Mouse (Mus musculus) cortical plate, adult 2 months (tissue): ENCODE results near the gene Rps6ka2. TPM values are rescaled to one million over a fixed set of nuclear protein-coding genes. Genes with fewer than 3 reads are reported as not detected.
"Not testable (repeated sequence)": the region's sequence is repeated elsewhere in the genome, so short reads cannot be mapped to it uniquely, and the experiment has no call there.

Experiments used
- H3K27ac ChIP-seq: fragments of 200-500 bp; 2 replicates; pipeline ENCODE4 v1.5.1; 2012; ENCODE audit warnings: low read length, control low read depth, inconsistent platforms; ENCODE audit not compliant: insufficient read depth
- H3K4me1 ChIP-seq: fragments of 200-500 bp; 2 replicates; pipeline ENCODE4 v1.6.1; 2011; ENCODE audit warnings: low read length; ENCODE audit not compliant: control insufficient read depth, insufficient read depth
- H3K4me3 ChIP-seq: fragments of 200-500 bp; 2 replicates; pipeline ENCODE4 v1.5.1; 2011; ENCODE audit warnings: mild to moderate bottlenecking, low read length, control low read depth; ENCODE audit not compliant: insufficient read depth
- CTCF ChIP-seq: fragments of 200-500 bp; IDR thresholded peaks from 2 replicates; pipeline ENCODE4 v1.5.1; 2011; ENCODE audit warnings: mild to moderate bottlenecking, control low read depth, low read length; ENCODE audit not compliant: insufficient read depth; ENCODE audit errors: extremely low read depth
- POLR2A ChIP-seq: fragments of 200-500 bp; IDR thresholded peaks from 2 replicates; pipeline ENCODE4 v1.6.1; 2011; ENCODE audit warnings: mild to moderate bottlenecking, low read length, control low read depth; ENCODE audit not compliant: insufficient read depth; ENCODE audit errors: extremely low read depth
- polyA plus RNA-seq: library from polyadenylated mRNA; depleted of rRNA; stranded (reverse); fragments of >200 nt; gene quantifications from 2 replicates; pipeline ENCODE4 v1.2.3, GENCODE M21; 2012

Rps6ka2 gene
- polyA plus RNA-seq, 1 experiment = 48.3 TPM

GRCm38 (mm10) chr17:7284297-7284910, 114.5 kb downstream of the Rps6ka2 start:
- no peak overlapping the region for H3K27ac ChIP-seq
- no peak overlapping the region for H3K4me3 ChIP-seq
- no peak for TF ChIP-seq POLR2A
- no peak for TF ChIP-seq CTCF
- peaks cover 5% of the 10 kb centered on the region for H3K4me1 ChIP-seq

GRCm38 (mm10) chr17:7285292-7285691, 115.4 kb downstream of the Rps6ka2 start:
- TF ChIP-seq POLR2A = no peak
- no peak for TF ChIP-seq CTCF
- H3K27ac ChIP-seq = no peak overlapping the region

DNA sequence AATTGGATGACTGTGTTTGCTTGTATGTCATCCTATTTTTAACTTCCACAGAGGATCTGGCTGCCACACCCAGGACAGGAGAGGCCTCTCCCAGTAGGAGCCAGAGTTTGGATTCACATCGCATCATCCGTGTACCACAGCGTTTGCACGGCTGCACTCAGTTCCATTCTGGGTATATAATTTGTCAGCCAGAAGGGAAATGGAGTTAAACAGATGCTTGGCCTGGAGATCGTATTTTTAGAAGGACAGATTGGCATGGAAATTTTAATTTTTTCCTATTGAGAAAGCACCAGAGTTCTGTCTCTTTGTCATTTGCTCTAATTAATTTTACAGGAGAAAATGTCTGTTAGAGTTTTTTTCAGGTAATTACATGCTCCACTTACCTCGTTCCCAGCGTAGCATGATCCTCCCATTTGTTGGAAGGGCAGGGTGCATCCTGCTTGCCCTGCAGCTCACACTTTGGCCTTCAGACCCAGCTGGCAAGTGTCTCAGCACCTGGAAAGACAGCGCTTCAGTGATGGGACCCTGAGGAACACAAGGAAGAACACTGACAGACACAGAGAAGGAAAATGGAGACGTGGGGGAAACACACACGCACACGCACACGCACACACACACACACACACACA, 116.6 kb downstream of the Rps6ka2 start:
- Histone ChIP-seq H3K27ac (no peak overlapping the region), H3K4me1 (peaks cover 5% of the 10 kb centered on the region), H3K4me3 (no peak overlapping the region)
- no peak for TF ChIP-seq CTCF
- TF ChIP-seq POLR2A = no peak

More at GRCm38 (mm10) chr17:7285292-7285691, 115.4 kb downstream of the Rps6ka2 start:
- H3K4me1 ChIP-seq = peaks cover 5% of the 10 kb centered on the region
- no peak overlapping the region for H3K4me3 ChIP-seq

- no peak overlapping the region for H3K4me3 ChIP-seq
- TF ChIP-seq CTCF (no peak), POLR2A (no peak)
- H3K4me1 ChIP-seq = no peaks in the 10 kb centered on the region
- no peak overlapping the region for H3K27ac ChIP-seq
Observed at GRCm38 (mm10) chr17:7292012-7292684, 122.2 kb downstream of the Rps6ka2 start.

DNA sequence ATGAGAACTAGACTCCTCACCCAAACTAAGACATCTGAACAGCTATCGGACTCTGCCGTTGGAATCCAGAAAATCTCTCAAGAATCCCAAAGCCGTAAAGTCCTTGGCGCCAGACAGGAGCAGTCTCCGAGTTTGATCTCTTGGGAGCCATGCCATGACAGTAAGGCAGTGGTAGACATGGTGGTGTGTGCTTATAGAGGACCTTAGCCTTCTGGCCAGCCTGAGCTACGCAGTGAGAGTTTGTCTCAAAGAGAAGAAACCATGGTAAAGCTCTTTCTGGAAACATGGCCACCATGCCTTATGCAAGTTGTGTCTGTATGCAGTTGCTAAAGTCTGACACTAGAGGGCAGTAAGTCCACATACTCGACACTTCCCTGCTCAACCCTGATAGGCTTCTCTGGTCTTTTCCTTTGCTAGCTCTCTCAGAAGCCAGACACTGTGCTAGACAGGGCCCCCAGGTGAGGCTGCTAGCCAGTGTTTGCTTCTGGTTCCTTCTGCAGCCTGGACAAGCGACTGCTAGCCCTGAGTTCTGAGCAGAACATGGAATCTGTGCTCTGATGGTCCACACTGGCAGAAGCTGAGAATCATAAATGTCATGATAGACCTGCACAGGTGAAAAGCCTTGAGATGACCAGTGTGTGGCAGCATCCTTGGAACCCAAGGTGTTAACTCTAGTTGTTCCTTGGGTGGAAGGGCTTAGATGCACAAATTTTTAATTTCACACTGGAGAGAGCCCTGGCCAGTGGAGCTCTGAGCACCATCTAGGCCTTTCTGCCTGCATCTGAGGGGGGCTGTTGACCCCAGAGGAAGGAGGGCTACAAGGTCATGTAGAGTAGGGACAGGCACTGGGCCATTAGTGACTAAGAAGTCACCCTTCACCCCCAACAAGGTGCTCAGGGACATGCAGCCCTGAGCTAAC, 136.6 kb downstream of the Rps6ka2 start:
- H3K27ac ChIP-seq, H3K4me3 ChIP-seq, H3K4me1 ChIP-seq: not testable (repeated sequence)
- TF ChIP-seq CTCF = peak; percentile 41

- H3K27ac ChIP-seq, H3K4me1 ChIP-seq, H3K4me3 ChIP-seq: not testable (repeated sequence)
Observed at GRCm38 (mm10) chr17:7315693-7316382, 145.9 kb downstream of the Rps6ka2 start.

GRCm38 (mm10) chr17:7319789-7320188, 149.9 kb downstream of the Rps6ka2 start:
- H3K4me3 ChIP-seq, H3K27ac ChIP-seq, H3K4me1 ChIP-seq: not testable (repeated sequence)

DNA sequence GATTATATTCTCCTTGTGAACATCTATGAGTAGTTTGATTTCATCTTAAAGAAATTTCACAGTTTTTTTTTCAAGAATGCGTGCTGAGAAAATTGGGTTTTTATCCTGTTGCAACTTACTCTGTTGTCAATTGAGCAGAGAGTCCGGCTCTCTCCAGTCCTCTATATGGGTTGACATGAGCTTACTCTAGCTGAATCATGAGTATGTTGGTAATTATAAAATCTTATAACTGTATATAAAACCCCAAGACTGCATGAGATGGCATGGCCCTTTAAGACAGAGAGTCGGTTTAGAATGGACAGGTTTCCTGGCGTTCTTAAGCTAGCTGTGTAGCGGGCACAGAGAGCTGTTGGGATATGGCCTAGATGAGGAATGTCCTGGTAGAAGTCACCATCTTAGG, 154.4 kb downstream of the Rps6ka2 start, which contains the start of gene Tcp10a:
TSS of gene Tcp10a (plus strand) at position 301 of the 400 bp plus-strand sequence.
- H3K27ac ChIP-seq, H3K4me1 ChIP-seq, H3K4me3 ChIP-seq: not testable (repeated sequence)

DNA sequence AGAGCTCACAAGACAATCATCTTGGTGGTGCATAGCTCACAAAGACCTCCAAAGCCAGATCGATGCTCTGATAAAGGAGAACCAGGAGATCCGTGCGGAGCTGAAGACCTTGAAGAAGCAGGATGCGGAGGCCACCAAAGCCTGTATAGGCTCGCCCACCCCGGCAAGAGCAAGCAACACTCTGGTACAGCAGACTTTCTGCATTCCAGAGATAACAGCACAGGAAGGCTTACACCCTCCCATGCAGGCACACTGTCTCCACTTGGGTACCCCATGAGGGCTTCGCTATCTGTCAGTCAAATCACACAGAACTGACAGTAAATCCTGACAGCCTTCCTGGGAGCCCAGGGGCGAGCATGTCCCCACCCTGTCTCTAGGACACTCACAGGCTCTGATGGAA, 156.5 kb downstream of the Rps6ka2 start:
- not testable (repeated sequence) for H3K27ac ChIP-seq, H3K4me3 ChIP-seq, H3K4me1 ChIP-seq

DNA sequence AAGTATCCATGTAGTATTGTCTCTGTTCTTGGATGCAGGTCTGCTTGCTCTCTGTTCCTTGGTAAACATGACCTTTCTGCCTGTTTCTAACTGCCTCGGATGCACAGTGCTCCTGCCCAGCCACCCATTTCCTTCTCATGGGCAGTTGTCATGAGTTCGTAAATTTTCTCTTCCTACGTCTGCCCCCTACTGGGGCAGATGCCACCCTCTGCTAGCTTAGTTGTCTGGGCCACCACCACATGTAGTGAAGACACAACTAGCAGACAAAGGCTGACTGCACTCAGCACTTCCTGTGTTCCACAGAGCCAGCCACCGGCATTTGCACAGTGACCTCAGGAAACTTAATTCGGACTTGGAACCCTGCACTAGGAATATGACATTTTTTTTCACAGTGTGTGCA, 162.8 kb downstream of the Rps6ka2 start:
- not testable (repeated sequence) for H3K27ac ChIP-seq, H3K4me1 ChIP-seq, H3K4me3 ChIP-seq

DNA sequence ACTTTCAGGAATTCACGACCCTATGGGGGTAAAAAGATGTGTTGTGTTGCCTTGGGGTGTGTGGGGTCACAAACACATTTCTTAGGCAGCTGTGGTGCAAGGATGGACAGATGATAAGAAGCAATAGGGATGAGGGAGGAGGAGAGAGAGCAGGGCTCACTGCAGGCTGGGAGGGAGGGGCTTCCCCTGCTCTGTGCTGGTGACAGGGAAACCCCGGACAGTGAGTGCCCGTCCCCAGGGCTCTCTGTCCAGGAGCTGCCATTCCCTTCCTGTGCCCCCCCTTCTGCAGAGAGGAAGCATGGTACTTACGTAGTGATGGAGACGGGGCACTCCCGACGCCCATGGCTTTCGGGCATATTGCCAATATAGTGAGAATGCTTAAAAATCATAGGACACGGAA, 167.5 kb downstream of the Rps6ka2 start:
- H3K4me3 ChIP-seq, H3K4me1 ChIP-seq: not testable (repeated sequence)

DNA sequence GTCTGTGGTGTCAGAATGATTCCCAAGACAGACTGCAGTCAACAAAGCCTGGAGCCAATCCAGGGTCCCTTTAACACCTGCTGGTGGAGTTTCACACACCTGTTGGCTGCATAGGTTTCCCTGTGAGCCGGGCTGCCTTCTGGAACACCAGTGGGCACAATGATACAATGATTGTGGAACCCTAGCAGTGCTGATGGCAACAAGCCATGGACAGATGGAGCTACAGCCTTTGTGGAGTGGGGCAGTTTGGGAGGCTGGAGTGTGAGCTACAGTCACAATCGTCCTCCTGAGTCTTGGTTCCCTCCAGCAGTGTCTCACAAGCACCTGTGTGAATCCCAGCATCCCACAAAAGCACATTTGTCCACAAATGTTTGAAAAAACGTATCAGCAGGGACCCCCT, 178.8 kb downstream of the Rps6ka2 start:
- H3K4me3 ChIP-seq, H3K27ac ChIP-seq, H3K4me1 ChIP-seq: not testable (repeated sequence)

More for the DNA sequence above, 167.5 kb downstream of the Rps6ka2 start:
- H3K27ac ChIP-seq = not testable (repeated sequence)

DNA sequence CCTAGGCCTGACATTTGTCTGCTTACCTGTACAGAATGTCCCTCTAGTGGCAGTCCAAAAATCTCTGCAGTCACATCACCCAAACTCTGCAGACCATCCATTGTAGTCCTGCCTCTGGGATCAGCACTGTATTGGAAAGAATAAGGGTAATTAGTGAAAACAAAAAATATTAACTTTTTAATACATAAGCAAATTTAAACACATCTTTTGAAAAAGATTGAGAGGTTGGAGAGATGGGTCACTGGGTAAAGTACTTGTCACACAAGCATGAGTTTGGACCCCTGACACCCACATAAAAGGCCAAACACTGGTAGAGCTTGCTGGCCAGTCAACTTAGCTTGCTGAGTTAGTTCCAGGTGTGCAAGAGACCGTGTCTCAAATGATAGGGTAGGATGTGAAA, 182.7 kb downstream of the Rps6ka2 start, which contains the start of gene Ttll2:
TSS of gene Ttll2 (minus strand) at position 101 of the 400 bp plus-strand sequence.
- not testable (repeated sequence) for H3K4me3 ChIP-seq

More for the DNA sequence above, 182.7 kb downstream of the Rps6ka2 start, which contains the start of gene Ttll2:
- not testable (repeated sequence) for H3K4me1 ChIP-seq, H3K27ac ChIP-seq
